Mouse (Mus musculus): Measurements from ENCODE around the gene Grin2a. TPM values are rescaled to one million over a fixed set of nuclear protein-coding genes. Genes with fewer than 3 reads are reported as not detected.
A peak's percentile ranks its signal among the peaks of the same experiment; 100 is the strongest.

Gene Grin2a
- total RNA-seq, 2 experiments from 2014 or later: 0.26 to 0.27 TPM

- no peak for DNase-seq
These were observed 130.3 kb downstream of the Grin2a start for GRCm38 (mm10) chr16:9865039-9865438.

GRCm38 (mm10) chr16:9857758-9858157 lies 137.6 kb downstream of the Grin2a start:
- DNase-seq: no peak

GRCm38 (mm10) chr16:9851265-9851988 lies 143.9 kb downstream of the Grin2a start:
- DNase-seq: no peak

- no peak for DNase-seq
These were observed 153.9 kb downstream of the Grin2a start for GRCm38 (mm10) chr16:9841496-9841895.

- DNase-seq: no peak
These were observed 158.8 kb downstream of the Grin2a start for GRCm38 (mm10) chr16:9836542-9836941.

- DNase-seq: no peak
These were observed 161.1 kb downstream of the Grin2a start for GRCm38 (mm10) chr16:9834236-9834635.

GRCm38 (mm10) chr16:9825110-9825483 lies 170.3 kb downstream of the Grin2a start:
- no peak for DNase-seq

- DNase-seq: no peak
These were observed 170.8 kb downstream of the Grin2a start for GRCm38 (mm10) chr16:9824436-9825109.

- DNase-seq: no peak
These were observed 171.7 kb downstream of the Grin2a start for GRCm38 (mm10) chr16:9823686-9824085.

GRCm38 (mm10) chr16:9819508-9819907 lies 175.9 kb downstream of the Grin2a start:
- no peak for DNase-seq

- DNase-seq: no peak
These were observed 194.0 kb downstream of the Grin2a start for GRCm38 (mm10) chr16:9801338-9801737.

- DNase-seq: no peak
These were observed 195.1 kb downstream of the Grin2a start for GRCm38 (mm10) chr16:9800221-9800620.

GRCm38 (mm10) chr16:9792976-9793375 lies 202.4 kb downstream of the Grin2a start:
- DNase-seq: no peak

- no peak for DNase-seq
These were observed 209.1 kb downstream of the Grin2a start for GRCm38 (mm10) chr16:9786261-9786660.

- no peak for DNase-seq
These were observed 209.5 kb downstream of the Grin2a start for GRCm38 (mm10) chr16:9785821-9786220.

- DNase-seq: no peak
These were observed 226.4 kb downstream of the Grin2a start for GRCm38 (mm10) chr16:9768981-9769380.

GRCm38 (mm10) chr16:9768356-9768755 lies 227.0 kb downstream of the Grin2a start:
- DNase-seq: peak; percentile 14

- DNase-seq: no peak
These were observed 227.4 kb downstream of the Grin2a start for GRCm38 (mm10) chr16:9767946-9768345.

- no peak for DNase-seq
These were observed 231.3 kb downstream of the Grin2a start for GRCm38 (mm10) chr16:9764086-9764485.

- no peak for DNase-seq
These were observed 235.0 kb downstream of the Grin2a start for GRCm38 (mm10) chr16:9760347-9760746.

GRCm38 (mm10) chr16:9756849-9757248 lies 238.5 kb downstream of the Grin2a start:
- no peak for DNase-seq

GRCm38 (mm10) chr16:9754061-9754460 lies 241.3 kb downstream of the Grin2a start:
- no peak for DNase-seq

GRCm38 (mm10) chr16:9753045-9753444 lies 242.3 kb downstream of the Grin2a start:
- no peak for DNase-seq

GRCm38 (mm10) chr16:9752600-9752999 lies 242.8 kb downstream of the Grin2a start:
- DNase-seq: no peak

All from gastrocnemius, postnatal 10 days (tissue).